Mouse (Mus musculus) E14TG2a.4 (cell line): Measurements from ENCODE around the gene Meioc.

Experiments used
- H3K27me3 ChIP-seq: 2 replicates; pipeline ENCODE4 v1.6.1; 2014; ENCODE audit warnings: low read length, control low read depth; ENCODE audit not compliant: insufficient read depth
- H3K36me3 ChIP-seq: 2 replicates; pipeline ENCODE4 v1.6.1; 2014; ENCODE audit warnings: low read length, control low read depth; ENCODE audit not compliant: insufficient read depth
- H3K4me1 ChIP-seq: replicated peaks from 2 replicates; pipeline ENCODE4 v1.6.1; 2014; ENCODE audit warnings: low read depth, low read length, control low read depth
- H3K4me3 ChIP-seq: replicated peaks from 2 replicates; pipeline ENCODE4 v1.5.1; 2014; ENCODE audit warnings: mild to moderate bottlenecking, low read length
- H3K9me3 ChIP-seq: 2 replicates; pipeline ENCODE4 v1.6.1; 2014; ENCODE audit warnings: low read length, control low read depth
- CTCF ChIP-seq: conservative IDR thresholded peaks from 2 replicates; pipeline ENCODE4 v1.5.1; 2014; ENCODE audit warnings: low read length
- NANOG ChIP-seq: IDR thresholded peaks from 2 replicates; pipeline ENCODE4 v1.6.1; 2014; ENCODE audit warnings: borderline replicate concordance, low read length, mixed read lengths
- POU5F1 ChIP-seq: IDR thresholded peaks from 2 replicates; pipeline ENCODE4 v1.6.1; 2014; ENCODE audit warnings: low read length, borderline replicate concordance

Gene Meioc

DNA sequence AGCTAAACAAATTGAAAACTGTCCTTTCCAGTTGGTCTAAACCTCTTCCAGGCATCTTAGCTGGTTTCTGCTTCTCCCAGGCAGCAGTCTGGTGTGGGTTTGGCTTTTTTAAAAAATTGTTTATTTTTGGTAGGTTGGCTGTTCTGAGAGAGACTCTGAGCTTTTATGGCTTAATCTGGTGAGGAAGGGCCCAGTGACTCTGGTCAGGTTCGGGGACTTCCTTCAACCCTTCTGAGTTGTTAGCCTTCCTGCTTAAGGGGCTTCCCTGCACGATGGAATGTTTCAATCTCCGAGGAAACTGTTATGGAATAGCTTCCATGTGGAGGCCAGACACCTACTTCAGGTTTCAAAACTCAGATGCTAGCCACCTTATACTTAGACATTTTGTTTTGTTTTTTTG lies at the start of gene Meioc:
Gene Meioc, plus strand, starts transcription at position 301 of the 400 bp plus-strand sequence.
- no peaks in the 10 kb centered on the region for H3K9me3 ChIP-seq
- H3K36me3 ChIP-seq, result no peaks in the 10 kb centered on the region
- H3K4me3 ChIP-seq, result no peak within 1 kb of the TSS
- peaks cover 10% of the 10 kb centered on the region for H3K4me1 ChIP-seq
- TF ChIP-seq CTCF (no peak), POU5F1 (no peak), NANOG (no peak)
- peaks cover 81% of the 10 kb centered on the region for H3K27me3 ChIP-seq

GRCm38 (mm10) chr11:102619449-102619848 lies 44.1 kb upstream of the Meioc start:
- H3K9me3 ChIP-seq, result peaks cover 5% of the 10 kb centered on the region
- peaks cover 7% of the 10 kb centered on the region for H3K27me3 ChIP-seq
- peak; percentile 68 for TF ChIP-seq CTCF
- no peak for TF ChIP-seq POU5F1
- no peak overlapping the region for H3K4me3 ChIP-seq
- no peaks in the 10 kb centered on the region for H3K36me3 ChIP-seq
- H3K4me1 ChIP-seq, result peaks cover 28% of the 10 kb centered on the region

DNA sequence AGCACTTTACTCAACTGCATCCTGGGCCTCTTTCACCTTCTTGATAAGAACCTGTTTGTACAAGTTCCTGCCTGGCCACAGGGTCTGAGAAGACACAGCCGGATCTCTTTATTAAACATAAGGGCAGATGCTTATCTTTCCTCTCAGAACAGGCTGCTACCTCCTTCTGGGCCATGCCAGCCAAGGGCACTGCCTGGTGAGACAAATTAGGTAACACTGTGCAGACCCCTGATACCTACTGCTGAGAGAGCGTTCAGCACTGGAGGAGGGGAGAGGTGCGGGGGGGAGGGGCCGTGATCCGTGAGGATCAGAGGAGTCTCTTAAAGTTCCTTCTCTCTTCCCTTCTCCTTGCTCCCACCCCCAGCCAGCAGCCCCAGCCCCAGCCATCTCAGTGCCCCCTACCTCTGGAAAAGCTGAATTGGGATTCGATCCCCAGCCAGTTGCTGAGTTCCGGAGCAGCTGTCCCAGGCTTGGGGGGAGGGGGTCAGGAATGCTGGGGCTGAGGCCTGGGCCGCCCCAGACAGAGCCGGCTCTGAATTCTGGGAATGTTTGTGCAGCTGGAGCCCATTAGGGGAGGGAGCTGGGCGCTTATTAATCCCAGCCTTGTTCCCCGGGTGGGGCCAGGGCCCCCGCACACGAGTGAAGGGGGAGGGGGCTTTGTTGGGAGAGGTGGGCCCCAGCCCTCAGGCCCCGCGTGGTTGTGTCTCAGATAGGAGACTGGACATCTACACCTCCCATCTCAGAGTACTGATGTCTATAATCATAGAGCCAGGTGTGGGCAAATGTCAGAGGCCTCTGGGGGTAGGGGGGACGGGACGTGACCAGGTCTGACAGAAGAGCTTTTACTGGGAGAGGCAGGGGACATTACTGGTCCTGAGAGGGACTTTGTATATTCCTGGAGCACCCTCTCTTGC lies 39.4 kb upstream of the Meioc start:
- no peaks in the 10 kb centered on the region for H3K36me3 ChIP-seq
- TF ChIP-seq CTCF, result no peak
- no peak for TF ChIP-seq POU5F1
- no peak for TF ChIP-seq NANOG
- peaks cover 37% of the 10 kb centered on the region for H3K4me1 ChIP-seq
- peak overlapping the region; percentile 48 for H3K4me3 ChIP-seq
- peaks cover 27% of the 10 kb centered on the region for H3K27me3 ChIP-seq
- H3K9me3 ChIP-seq, result peaks cover 5% of the 10 kb centered on the region

DNA sequence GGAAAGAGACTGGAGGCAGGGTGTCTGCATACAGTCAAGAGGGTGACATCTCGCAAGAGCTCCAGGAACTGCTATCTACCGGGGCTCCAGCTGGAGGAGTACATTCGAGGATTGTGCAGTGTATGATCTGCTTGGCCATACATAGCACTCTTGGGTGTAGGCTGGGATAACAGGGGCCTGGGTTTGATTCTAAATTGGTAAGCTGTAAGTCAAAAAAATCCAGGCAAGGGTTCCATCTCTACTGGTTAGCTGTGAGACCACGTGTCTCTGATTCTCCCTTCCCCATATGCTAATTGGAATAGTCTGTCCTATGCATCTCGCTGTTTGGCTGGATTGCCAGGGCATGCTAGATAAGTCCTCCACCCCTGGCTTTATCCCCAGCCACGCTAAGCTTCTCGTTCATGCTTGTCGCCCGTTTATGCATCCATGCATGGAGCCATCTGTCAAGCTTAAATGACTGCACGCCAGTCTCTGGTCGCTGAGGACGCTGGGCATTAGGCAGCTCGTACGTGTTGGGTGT lies 38.6 kb upstream of the Meioc start:
- Histone ChIP-seq H3K4me3 (no peak overlapping the region), H3K36me3 (no peaks in the 10 kb centered on the region), H3K9me3 (no peaks in the 10 kb centered on the region), H3K4me1 (peaks cover 42% of the 10 kb centered on the region), H3K27me3 (peaks cover 27% of the 10 kb centered on the region)
- TF ChIP-seq POU5F1 (no peak), CTCF (no peak), NANOG (no peak)

GRCm38 (mm10) chr11:102627171-102627931 lies 36.2 kb upstream of the Meioc start:
- Histone ChIP-seq H3K9me3 (no peaks in the 10 kb centered on the region), H3K4me1 (peaks cover 57% of the 10 kb centered on the region), H3K4me3 (no peak overlapping the region), H3K27me3 (peaks cover 28% of the 10 kb centered on the region), H3K36me3 (no peaks in the 10 kb centered on the region)
- no peak for TF ChIP-seq CTCF
- no peak for TF ChIP-seq POU5F1
- TF ChIP-seq NANOG, result no peak

DNA sequence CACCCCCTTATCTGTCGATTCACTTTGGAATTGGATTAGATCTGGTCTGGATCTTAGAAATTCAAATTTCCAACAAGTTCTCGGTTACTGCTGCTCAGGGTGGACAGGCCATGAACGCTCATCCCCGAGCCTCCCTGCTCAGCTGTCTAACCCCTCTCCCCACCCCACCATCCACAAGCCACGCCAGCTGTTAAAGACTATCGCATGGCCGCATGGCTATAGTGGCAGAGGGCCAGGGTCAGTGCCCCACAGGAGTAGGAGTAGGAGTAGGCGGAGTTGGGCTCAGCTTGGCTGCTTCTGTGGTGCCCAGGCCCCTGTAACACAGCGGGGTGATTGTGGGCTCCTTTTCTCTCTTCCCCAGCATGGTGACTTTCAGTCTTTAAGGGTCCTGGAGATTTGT lies 35.0 kb upstream of the Meioc start:
- Histone ChIP-seq H3K27me3 (peaks cover 28% of the 10 kb centered on the region), H3K4me3 (no peak overlapping the region), H3K4me1 (peaks cover 56% of the 10 kb centered on the region), H3K9me3 (no peaks in the 10 kb centered on the region), H3K36me3 (no peaks in the 10 kb centered on the region)
- TF ChIP-seq NANOG (no peak), CTCF (no peak), POU5F1 (no peak)

- Histone ChIP-seq H3K36me3 (no peaks in the 10 kb centered on the region), H3K4me1 (peaks cover 52% of the 10 kb centered on the region), H3K4me3 (no peak overlapping the region), H3K9me3 (no peaks in the 10 kb centered on the region), H3K27me3 (peaks cover 28% of the 10 kb centered on the region)
- TF ChIP-seq POU5F1, result no peak
- no peak for TF ChIP-seq NANOG
- no peak for TF ChIP-seq CTCF
These were observed 34.1 kb upstream of the Meioc start for GRCm38 (mm10) chr11:102629375-102629774.

- Histone ChIP-seq H3K27me3 (peaks cover 26% of the 10 kb centered on the region), H3K36me3 (no peaks in the 10 kb centered on the region), H3K4me1 (peaks cover 42% of the 10 kb centered on the region), H3K4me3 (no peak overlapping the region), H3K9me3 (no peaks in the 10 kb centered on the region)
- TF ChIP-seq CTCF (no peak), NANOG (no peak), POU5F1 (no peak)
These were observed 32.8 kb upstream of the Meioc start for GRCm38 (mm10) chr11:102630731-102631130.
